ENCODE assay signal across 12 mouse cellular contexts in genomic region chr7:109617838-109618237, GRCm38 (mm10).
DNase-seq lines count a peak whose midpoint lies in the region; ATAC-seq and TF ChIP-seq lines count a peak whose summit lies in the region.
"Had no signal": no experiment of that assay in that cellular context is flagged by ENCODE, and none has a peak within 500 bp of the region (broad histone marks: within the 10 kb centered on the region; RNA-seq: fewer than 3 reads in every experiment).

No protein-coding gene starts in this region.

- DNase-seq in kidney, adult 9 months = peak; percentile 26
- DNase-seq in NIH3T3 (ENCODE audit: low read depth) = peak; percentile 63
- DNase-seq in embryo, embryonic 11 days = no peak
- DNase-seq: adrenal gland, adult 8-10 months; right cerebral cortex, postnatal 25 days; thymus, postnatal 14 days had no signal

- H3K9me3 ChIP-seq in kidney, embryonic 14.5 days (ENCODE audit: control insufficient read depth, low read length) = no peaks in the 10 kb centered on the region
- no peaks in the 10 kb centered on the region for H3K9me3 ChIP-seq in heart, embryonic 16.5 days (replicated peaks; ENCODE audit: control insufficient read depth, low read length)
- H3K9me3 ChIP-seq in hindbrain, embryonic 16.5 days (ENCODE audit: control insufficient read depth, low read length) = no peaks in the 10 kb centered on the region
- no peaks in the 10 kb centered on the region for H3K9me3 ChIP-seq in forebrain, embryonic 12.5 days
- H3K9me3 ChIP-seq: limb, embryonic 13.5 days had no signal

- no peaks in the 10 kb centered on the region for H3K36me3 ChIP-seq in kidney, embryonic 14.5 days (ENCODE audit: control insufficient read depth, insufficient read depth, low read length)
- H3K36me3 ChIP-seq in heart, embryonic 16.5 days (ENCODE audit: control insufficient read depth, insufficient read depth) = no peaks in the 10 kb centered on the region
- no peaks in the 10 kb centered on the region for H3K36me3 ChIP-seq in hindbrain, embryonic 16.5 days (ENCODE audit: control insufficient read depth, insufficient read depth, low read length)
- H3K36me3 ChIP-seq in forebrain, embryonic 12.5 days (replicated peaks) = no peaks in the 10 kb centered on the region
- H3K36me3 ChIP-seq: limb, embryonic 13.5 days had no signal

- no peak overlapping the region for H3K9ac ChIP-seq in kidney, embryonic 14.5 days (ENCODE audit: low read depth, low read length)
- peak overlapping the region; percentile 46; the same call in 1 of the 2 replicates for H3K9ac ChIP-seq in heart, embryonic 16.5 days (ENCODE audit: low read length)
- no peak overlapping the region for H3K9ac ChIP-seq in hindbrain, embryonic 16.5 days (ENCODE audit: low read depth, low read length)
- H3K9ac ChIP-seq in forebrain, embryonic 12.5 days = no peak overlapping the region

- WGBS in kidney, embryonic 14.5 days = 72% methylated on average over 3 of the region's 3 CpGs
- 25% methylated on average over 3 of the region's 3 CpGs for WGBS in heart, embryonic 16.5 days
- WGBS in hindbrain, embryonic 16.5 days = 44% methylated on average over 3 of the region's 3 CpGs
- WGBS in forebrain, embryonic 12.5 days = 80% methylated on average over 3 of the region's 3 CpGs

- no peak overlapping the region for H3K4me2 ChIP-seq in kidney, embryonic 14.5 days (replicated peaks; ENCODE audit: low read depth, low read length)
- H3K4me2 ChIP-seq in heart, embryonic 16.5 days (ENCODE audit: low read depth, low read length) = 0 out of 2 replicates have a peak overlapping the region, but pooled peaks have one; percentile 27
- H3K4me2 ChIP-seq in hindbrain, embryonic 16.5 days (ENCODE audit: low read length) = no peak overlapping the region
- H3K4me2 ChIP-seq in forebrain, embryonic 12.5 days = no peak overlapping the region

- no peak overlapping the region for H3K4me3 ChIP-seq in kidney, embryonic 14.5 days (ENCODE audit: low read length)
- no peak overlapping the region for H3K4me3 ChIP-seq in embryonic fibroblast, embryonic 13.5 days (ENCODE audit: insufficient read depth, low read length)
- H3K4me3 ChIP-seq in heart, embryonic 16.5 days (ENCODE audit: low read length) = no peak overlapping the region
- H3K4me3 ChIP-seq in hindbrain, embryonic 16.5 days (ENCODE audit: low read length) = no peak overlapping the region
- no peak overlapping the region for H3K4me3 ChIP-seq in forebrain, embryonic 12.5 days (replicated peaks)
- H3K4me3 ChIP-seq: limb, embryonic 13.5 days had no signal

- no peak for TF ChIP-seq POLR2A in embryonic fibroblast, embryonic 13.5 days (IDR thresholded peaks at IDR 0.05; ENCODE audit: low read depth, low read length)

- H3K4me1 ChIP-seq in kidney, embryonic 14.5 days (ENCODE audit: control insufficient read depth, insufficient read depth, low read length) = peaks cover 35% of the 10 kb centered on the region
- H3K4me1 ChIP-seq in embryonic fibroblast, embryonic 13.5 days (ENCODE audit: control insufficient read depth, insufficient read depth, low read length) = peaks cover 31% of the 10 kb centered on the region
- peaks cover 64% of the 10 kb centered on the region for H3K4me1 ChIP-seq in heart, embryonic 16.5 days (ENCODE audit: control insufficient read depth, insufficient read depth, low read length)
- H3K4me1 ChIP-seq in hindbrain, embryonic 16.5 days (ENCODE audit: control insufficient read depth, insufficient read depth, low read depth, low read length) = peaks cover 24% of the 10 kb centered on the region
- H3K4me1 ChIP-seq in forebrain, embryonic 12.5 days = peaks cover 39% of the 10 kb centered on the region

- no peak for ATAC-seq in kidney, embryonic 14.5 days (ENCODE audit: low FRiP score, low TSS enrichment)
- 0 out of 2 replicates have a peak, but pooled peaks have one; percentile 17 for ATAC-seq in heart, embryonic 16.5 days (replicated peaks; ENCODE audit: extremely low read depth, insufficient read depth, low FRiP score)
- ATAC-seq in hindbrain, embryonic 16.5 days = no peak
- ATAC-seq in forebrain, embryonic 12.5 days (ENCODE audit: low FRiP score) = no peak

- H3K27ac ChIP-seq in kidney, embryonic 14.5 days (ENCODE audit: low read depth, low read length) = no peak overlapping the region
- peak overlapping the region; percentile 68 for H3K27ac ChIP-seq in embryonic fibroblast, embryonic 13.5 days (ENCODE audit: insufficient read depth, low read length)
- peak overlapping the region; percentile 95 for H3K27ac ChIP-seq in heart, embryonic 16.5 days (ENCODE audit: low read length)
- H3K27ac ChIP-seq in hindbrain, embryonic 16.5 days (ENCODE audit: low read depth, low read length) = no peak overlapping the region
- no peak overlapping the region for H3K27ac ChIP-seq in forebrain, embryonic 12.5 days

- no peaks in the 10 kb centered on the region for H3K27me3 ChIP-seq in kidney, embryonic 14.5 days (ENCODE audit: control insufficient read depth, insufficient read depth, low read length)
- H3K27me3 ChIP-seq in heart, embryonic 16.5 days (ENCODE audit: control insufficient read depth, insufficient read depth, low read length) = no peaks in the 10 kb centered on the region
- no peaks in the 10 kb centered on the region for H3K27me3 ChIP-seq in hindbrain, embryonic 16.5 days (replicated peaks; ENCODE audit: control insufficient read depth, insufficient read depth, low read length)
- no peaks in the 10 kb centered on the region for H3K27me3 ChIP-seq in forebrain, embryonic 12.5 days
- H3K27me3 ChIP-seq: limb, embryonic 13.5 days had no signal

- TF ChIP-seq CTCF in embryonic fibroblast, embryonic 13.5 days (IDR thresholded peaks at IDR 0.05; ENCODE audit: borderline replicate concordance, insufficient read depth, low read length) = no peak

Comparison
In these comparisons a context has a peak if more than half of its experiments do, and no peak if none do; other contexts are left out.
1. H3K27ac ChIP-seq: peak in embryonic fibroblast, embryonic 13.5 days (single experiment) and heart, embryonic 16.5 days (single experiment); none in kidney, embryonic 14.5 days (single experiment), hindbrain, embryonic 16.5 days (single experiment) and forebrain, embryonic 12.5 days (single experiment).